Mouse (Mus musculus): ENCODE measurements around the gene Tgm1.

Tgm1 gene

GRCm38 (mm10) chr14:55724411-55724871 lies 10.7 kb upstream of the Tgm1 start:
- in situ Hi-C loops (cut with MboI, MseI) = loop anchor here (25.0 kb wide), 1 partner anchor 838 kb away; no protein-coding TSS in a partner anchor

GRCm38 (mm10) chr14:55723433-55723832 lies 9.7 kb upstream of the Tgm1 start:
- in situ Hi-C loops (cut with MboI, MseI) = loop anchor here (25.0 kb wide), 1 partner anchor 839 kb away; no protein-coding TSS in a partner anchor

- in situ Hi-C loops (cut with MboI, MseI) = loop anchor here (25.0 kb wide), 1 partner anchor 840 kb away; no protein-coding TSS in a partner anchor
Observed at GRCm38 (mm10) chr14:55722438-55722945, 8.8 kb upstream of the Tgm1 start.

GRCm38 (mm10) chr14:55721700-55722437 lies 8.1 kb upstream of the Tgm1 start, which contains the start of gene Rabggta:
Gene Rabggta, minus strand, starts transcription at chr14:55722263.
- in situ Hi-C loops (cut with MboI, MseI) = loop anchor here (25.0 kb wide), 1 partner anchor 840 kb away; no protein-coding TSS in a partner anchor

GRCm38 (mm10) chr14:55721076-55721475 lies 7.3 kb upstream of the Tgm1 start:
- in situ Hi-C loops (cut with MboI, MseI) = loop anchor here (25.0 kb wide), 1 partner anchor 841 kb away; no protein-coding TSS in a partner anchor

GRCm38 (mm10) chr14:55720666-55721065 lies 6.9 kb upstream of the Tgm1 start:
- in situ Hi-C loops (cut with MboI, MseI) = loop anchor here (25.0 kb wide), 1 partner anchor 842 kb away; no protein-coding TSS in a partner anchor

- in situ Hi-C loops (cut with MboI, MseI) = loop anchor here (25.0 kb wide), 1 partner anchor 843 kb away; no protein-coding TSS in a partner anchor
Observed at GRCm38 (mm10) chr14:55719737-55720136, 6.0 kb upstream of the Tgm1 start.

- in situ Hi-C loops (cut with MboI, MseI) = loop anchor here (25.0 kb wide), 1 partner anchor 845 kb away; no protein-coding TSS in a partner anchor
Observed at GRCm38 (mm10) chr14:55716884-55717283, 3.2 kb upstream of the Tgm1 start.

GRCm38 (mm10) chr14:55716271-55716670 lies 2.5 kb upstream of the Tgm1 start:
- in situ Hi-C loops (cut with MboI, MseI) = loop anchor here (25.0 kb wide), 1 partner anchor 846 kb away; no protein-coding TSS in a partner anchor

- in situ Hi-C loops (cut with MboI, MseI) = loop anchor here (25.0 kb wide), 1 partner anchor 847 kb away; no protein-coding TSS in a partner anchor
Observed at GRCm38 (mm10) chr14:55714893-55715292, 1.2 kb upstream of the Tgm1 start.

GRCm38 (mm10) chr14:55713007-55713728 lies 558 bp downstream of the Tgm1 start:
- in situ Hi-C loops (cut with MboI, MseI) = loop anchor here (25.0 kb wide), 1 partner anchor 849 kb away; no protein-coding TSS in a partner anchor

GRCm38 (mm10) chr14:55711786-55712185 lies 1.9 kb downstream of the Tgm1 start:
- in situ Hi-C loops (cut with MboI, MseI) = loop anchor here (25.0 kb wide), 1 partner anchor 851 kb away; no protein-coding TSS in a partner anchor

GRCm38 (mm10) chr14:55709509-55709908 lies 4.2 kb downstream of the Tgm1 start:
- in situ Hi-C loops (cut with MboI, MseI) = loop anchor here (25.0 kb wide), 1 partner anchor 853 kb away; no protein-coding TSS in a partner anchor

GRCm38 (mm10) chr14:55707397-55707796 lies 6.3 kb downstream of the Tgm1 start:
- in situ Hi-C loops (cut with MboI, MseI) = loop anchor here (25.0 kb wide), 1 partner anchor 855 kb away; no protein-coding TSS in a partner anchor

- in situ Hi-C loops (cut with MboI, MseI) = loop anchor here (25.0 kb wide), 1 partner anchor 856 kb away; no protein-coding TSS in a partner anchor
Observed at GRCm38 (mm10) chr14:55706051-55706600, 7.6 kb downstream of the Tgm1 start.

GRCm38 (mm10) chr14:55702761-55703160 lies 11.0 kb downstream of the Tgm1 start:
- in situ Hi-C loops (cut with MboI, MseI) = loop anchor here (25.0 kb wide), 1 partner anchor 860 kb away; no protein-coding TSS in a partner anchor

- in situ Hi-C loops (cut with MboI, MseI) = loop anchor here (25.0 kb wide), 1 partner anchor 861 kb away; no protein-coding TSS in a partner anchor
Observed at GRCm38 (mm10) chr14:55701131-55701530, 12.6 kb downstream of the Tgm1 start.

- in situ Hi-C loops (cut with MboI, MseI) = no loop called here
Observed at GRCm38 (mm10) chr14:55697226-55697625, 16.5 kb downstream of the Tgm1 start.

- in situ Hi-C loops (cut with MboI, MseI) = no loop called here
Observed at GRCm38 (mm10) chr14:55689433-55689832, 24.3 kb downstream of the Tgm1 start.

GRCm38 (mm10) chr14:55682118-55682493 lies 31.6 kb downstream of the Tgm1 start:
- in situ Hi-C loops (cut with MboI, MseI) = loop anchor here (5.0 kb wide), 1 partner anchor 60 kb away; no protein-coding TSS in a partner anchor
